Mouse (Mus musculus) bone marrow, adult 2 months (tissue): ENCODE data around the gene Nav3.

ENCODE experiments used
- CTCF ChIP-seq: fragments of 200-500 bp; IDR thresholded peaks from 2 replicates; pipeline ENCODE4 v1.5.1; 2011; ENCODE audit warnings: low read length, control low read depth; ENCODE audit not compliant: control insufficient read depth, insufficient read depth
- POLR2A ChIP-seq: fragments of 200-500 bp; IDR thresholded peaks from 2 replicates; pipeline ENCODE4 v1.6.1; 2011; ENCODE audit warnings: low read depth, mild to moderate bottlenecking, control low read depth, low read length, borderline replicate concordance; ENCODE audit not compliant: control insufficient read depth

DNA sequence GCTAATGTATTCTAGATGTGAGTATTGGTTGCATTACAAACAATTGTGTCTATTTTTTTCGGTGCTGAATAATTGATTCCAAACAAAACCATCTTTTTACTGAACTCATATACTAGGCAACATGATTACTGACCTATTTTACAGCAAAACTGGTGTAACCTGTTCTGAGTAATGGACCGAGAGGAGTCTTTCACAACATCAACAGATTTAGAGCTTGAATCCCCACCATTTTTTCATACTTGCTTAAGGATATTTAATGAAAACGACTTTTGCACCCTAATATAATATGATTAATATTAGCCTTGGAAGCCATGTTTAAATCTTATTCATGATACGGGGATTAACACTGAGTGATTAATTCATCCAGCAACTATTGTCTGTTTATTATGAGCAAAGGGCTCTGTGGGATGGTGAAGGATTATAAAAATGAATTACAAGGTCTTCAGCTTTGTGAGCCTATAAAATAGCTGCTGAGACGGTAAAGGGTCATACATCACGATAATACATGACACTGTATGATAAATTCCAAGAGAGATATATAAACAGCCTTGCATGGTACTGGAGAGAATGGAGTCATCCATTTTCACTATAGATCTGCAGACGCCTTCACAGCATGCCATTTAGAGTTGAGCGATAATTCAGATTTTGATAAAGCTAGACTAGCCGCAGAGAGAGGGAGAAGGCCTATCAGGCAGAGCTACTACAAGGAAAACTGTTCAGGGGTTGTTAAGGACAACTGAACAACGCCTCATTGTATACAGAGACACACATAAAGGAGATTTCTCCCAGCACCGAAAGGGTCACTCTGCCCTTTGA is 567.4 kb downstream of the Nav3 start:
- TF ChIP-seq CTCF (no peak), POLR2A (no peak)
